Mouse (Mus musculus) neural tube, embryonic 14.5 days (tissue): ENCODE data around the gene Ncf2. TPM values are rescaled to one million over a fixed set of nuclear protein-coding genes. Genes with fewer than 3 reads are reported as not detected.

Experiments used
- ATAC-seq: fragments of 200-750 bp; cut with Nextera tagmentation; 2 replicates; pipeline ENCODE4 v1.8.0; 2017; ENCODE audit warnings: low read depth, mild to moderate bottlenecking, moderate TSS enrichment, moderate library complexity
- H3K27ac ChIP-seq: fragments of 300-500 bp; sonication (generic); 2 replicates; pipeline ENCODE4 v1.5.1; 2014; ENCODE audit warnings: low read depth, mild to moderate bottlenecking, control low read depth, low read length, moderate library complexity, mixed read lengths
- H3K27me3 ChIP-seq: fragments of 300-500 bp; sonication (generic); 2 replicates; pipeline ENCODE4 v1.6.1; 2014; ENCODE audit warnings: low read length; ENCODE audit not compliant: control insufficient read depth, insufficient read depth
- H3K36me3 ChIP-seq: fragments of 300-500 bp; sonication (generic); 2 replicates; pipeline ENCODE4 v1.6.1; 2014; ENCODE audit warnings: low read length, mixed read lengths; ENCODE audit not compliant: control insufficient read depth, insufficient read depth
- H3K4me1 ChIP-seq: fragments of 300-500 bp; sonication (generic); 2 replicates; pipeline ENCODE4 v1.6.1; 2014; ENCODE audit warnings: low read length; ENCODE audit not compliant: control insufficient read depth, insufficient read depth
- H3K4me2 ChIP-seq: fragments of 300-500 bp; sonication (generic); 2 replicates; pipeline ENCODE4 v1.6.1; 2014; ENCODE audit warnings: mild to moderate bottlenecking, low read depth, low read length, control low read depth
- H3K4me3 ChIP-seq: fragments of 300-500 bp; sonication (generic); 2 replicates; pipeline ENCODE4 v1.5.1; 2014; ENCODE audit warnings: low read depth, low read length, control low read depth, mixed read lengths
- H3K9ac ChIP-seq: fragments of 300-500 bp; sonication (generic); replicated peaks from 2 replicates; pipeline ENCODE4 v1.6.1; 2014; ENCODE audit warnings: low read depth, mild to moderate bottlenecking, control low read depth, low read length, mixed read lengths
- H3K9me3 ChIP-seq: fragments of 300-500 bp; sonication (generic); 2 replicates; pipeline ENCODE4 v1.6.1; 2016; ENCODE audit warnings: low read length; ENCODE audit not compliant: control insufficient read depth
- WGBS: fragments of 180-500 bp; shearing (Covaris S2); extraction: QIAGEN DNeasy Blood & Tissue Kit; methylation state at CpG from one replicate; pipeline ENCODE4 v1.1.7; 2014; 5-methylcytosine and 5-hydroxymethylcytosine counted together
- polyA plus RNA-seq: library from polyadenylated mRNA; unstranded; fragments of >200 nt; fragmentation: Nextera tagmentation; extraction: Ambion mirVana; gene quantifications from 2 replicates; pipeline ENCODE4 v1.2.1, GENCODE M21; 2014

The Ncf2 gene
- polyA plus RNA-seq, 1 experiment from 2014 or later = 1.9 TPM

GRCm38 (mm10) chr1:152793495-152794130, 6.4 kb upstream of the Ncf2 start:
- WGBS = 20% methylated on average over 6 of the region's 6 CpGs
- no peak overlapping the region for H3K27ac ChIP-seq
- H3K4me1 ChIP-seq = no peaks in the 10 kb centered on the region; the same call in 1 of the 2 replicates
- ATAC-seq = peak; percentile 29; the same call in 1 of the 2 replicates
- H3K36me3 ChIP-seq = no peaks in the 10 kb centered on the region
- H3K9me3 ChIP-seq = no peaks in the 10 kb centered on the region
- H3K4me2 ChIP-seq = no peak overlapping the region
- H3K9ac ChIP-seq = no peak overlapping the region
- no peak overlapping the region for H3K4me3 ChIP-seq
- no peaks in the 10 kb centered on the region for H3K27me3 ChIP-seq

DNA sequence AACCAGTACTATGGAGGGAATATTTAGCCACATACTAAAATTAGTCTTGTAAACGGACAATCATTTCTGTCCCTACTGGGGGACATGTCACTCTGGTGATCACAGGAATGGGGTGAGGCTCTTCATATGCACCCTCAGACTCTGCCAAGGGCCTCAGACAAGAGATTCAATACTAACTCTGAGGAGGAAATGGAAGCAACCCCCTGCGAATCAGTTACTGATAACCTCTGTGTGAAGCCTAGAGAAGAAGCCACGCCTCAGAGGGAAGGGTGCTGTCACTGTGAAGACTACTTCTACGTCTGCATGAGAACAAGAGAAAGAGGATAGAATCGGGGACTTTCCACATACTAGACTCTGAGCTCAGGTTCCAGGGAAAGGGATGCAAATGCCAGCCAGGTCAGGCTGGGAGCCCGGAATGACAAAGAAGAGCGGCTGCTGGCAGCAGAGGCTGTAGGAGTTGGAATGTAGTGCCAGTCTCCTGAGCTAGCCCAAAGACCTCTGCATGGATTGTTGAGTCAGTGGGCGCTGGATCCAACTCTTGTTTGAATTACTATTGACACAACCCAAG, 4.2 kb upstream of the Ncf2 start:
- H3K9me3 ChIP-seq = no peaks in the 10 kb centered on the region
- no peaks in the 10 kb centered on the region; the same call in 1 of the 2 replicates for H3K4me1 ChIP-seq
- H3K4me3 ChIP-seq = no peak overlapping the region
- no peak overlapping the region for H3K4me2 ChIP-seq
- ATAC-seq = no peak
- no peaks in the 10 kb centered on the region for H3K36me3 ChIP-seq
- H3K9ac ChIP-seq = no peak overlapping the region
- H3K27me3 ChIP-seq = no peaks in the 10 kb centered on the region
- no peak overlapping the region for H3K27ac ChIP-seq
- 91% methylated on average over 8 of the region's 8 CpGs for WGBS

GRCm38 (mm10) chr1:152796683-152797263, 3.2 kb upstream of the Ncf2 start:
- 89% methylated on average over 8 of the region's 8 CpGs for WGBS
- H3K4me3 ChIP-seq = no peak overlapping the region
- H3K4me2 ChIP-seq = no peak overlapping the region

DNA sequence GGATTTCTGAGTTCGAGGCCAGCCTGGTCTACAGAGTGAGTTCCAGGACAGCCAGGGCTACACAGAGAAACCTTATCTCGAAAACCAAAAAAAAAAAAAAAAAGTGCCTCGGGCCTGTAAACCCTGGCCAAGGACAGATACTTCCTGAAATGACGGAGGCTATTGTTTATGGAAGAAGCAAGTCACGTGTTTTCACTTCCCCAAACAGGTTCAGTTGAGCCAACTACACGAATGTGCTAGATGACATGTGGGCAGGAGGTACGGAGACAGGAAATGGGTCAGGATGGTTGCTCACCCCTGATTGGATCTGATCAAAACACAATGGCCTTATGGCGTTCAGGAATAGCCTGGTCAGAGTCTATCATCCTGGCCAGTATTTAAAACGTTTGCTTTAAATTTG, 1.9 kb upstream of the Ncf2 start:
- ATAC-seq = no peak
- H3K4me2 ChIP-seq = no peak overlapping the region
- H3K4me1 ChIP-seq = no peaks in the 10 kb centered on the region
- no peaks in the 10 kb centered on the region for H3K9me3 ChIP-seq
- H3K27me3 ChIP-seq = no peaks in the 10 kb centered on the region
- no peak overlapping the region for H3K9ac ChIP-seq
- H3K4me3 ChIP-seq = no peak overlapping the region
- H3K27ac ChIP-seq = no peak overlapping the region
- H3K36me3 ChIP-seq = no peaks in the 10 kb centered on the region
- WGBS = 83% methylated on average over 9 of the region's 9 CpGs

More at GRCm38 (mm10) chr1:152796683-152797263, 3.2 kb upstream of the Ncf2 start:
- Histone ChIP-seq H3K9me3 (no peaks in the 10 kb centered on the region), H3K27me3 (no peaks in the 10 kb centered on the region), H3K4me1 (no peaks in the 10 kb centered on the region; the same call in 1 of the 2 replicates), H3K27ac (no peak overlapping the region), H3K36me3 (no peaks in the 10 kb centered on the region), H3K9ac (no peak overlapping the region)
- no peak for ATAC-seq

DNA sequence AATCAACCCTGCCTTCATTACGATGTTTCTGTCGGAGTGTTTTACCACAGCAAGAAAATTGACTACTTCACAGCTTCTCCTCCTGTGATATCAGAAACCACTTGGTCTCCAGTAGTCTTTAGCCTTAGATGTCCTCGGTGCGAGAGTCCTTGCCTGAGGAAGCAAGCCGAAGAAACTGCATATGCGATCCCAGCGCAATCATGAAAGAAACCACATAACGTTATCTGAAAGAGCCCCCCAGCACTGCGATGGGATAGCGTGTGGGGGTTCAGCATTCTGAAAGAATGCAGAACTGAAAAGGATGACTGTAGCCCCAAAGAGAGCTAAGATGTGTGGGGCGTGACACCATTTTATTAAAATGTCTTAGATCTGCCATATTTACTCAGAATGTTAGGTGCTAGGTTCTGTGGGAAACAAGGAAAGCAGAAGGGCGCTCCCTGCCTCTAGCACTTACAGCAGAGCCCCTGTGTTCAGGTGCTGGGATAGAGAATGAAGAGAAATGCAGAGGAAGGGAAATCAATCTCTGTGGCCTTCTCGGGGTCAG, 711 bp downstream of the Ncf2 start:
- ATAC-seq = no peak
- Histone ChIP-seq H3K4me3 (no peak overlapping the region), H3K9ac (no peak overlapping the region), H3K4me1 (no peaks in the 10 kb centered on the region), H3K4me2 (no peak overlapping the region), H3K9me3 (no peaks in the 10 kb centered on the region), H3K36me3 (no peaks in the 10 kb centered on the region), H3K27ac (no peak overlapping the region), H3K27me3 (no peaks in the 10 kb centered on the region)
- WGBS = 81% methylated on average over 13 of the region's 13 CpGs

- WGBS = 87% methylated on average over 6 of the region's 6 CpGs
- H3K4me2 ChIP-seq = no peak overlapping the region
- ATAC-seq = no peak
- H3K4me3 ChIP-seq = no peak overlapping the region
- H3K36me3 ChIP-seq = no peaks in the 10 kb centered on the region
- H3K4me1 ChIP-seq = no peaks in the 10 kb centered on the region
- H3K9me3 ChIP-seq = no peaks in the 10 kb centered on the region
- H3K27ac ChIP-seq = no peak overlapping the region
- H3K27me3 ChIP-seq = no peaks in the 10 kb centered on the region
- no peak overlapping the region for H3K9ac ChIP-seq
Observed at GRCm38 (mm10) chr1:152804907-152805306, 4.9 kb downstream of the Ncf2 start.

DNA sequence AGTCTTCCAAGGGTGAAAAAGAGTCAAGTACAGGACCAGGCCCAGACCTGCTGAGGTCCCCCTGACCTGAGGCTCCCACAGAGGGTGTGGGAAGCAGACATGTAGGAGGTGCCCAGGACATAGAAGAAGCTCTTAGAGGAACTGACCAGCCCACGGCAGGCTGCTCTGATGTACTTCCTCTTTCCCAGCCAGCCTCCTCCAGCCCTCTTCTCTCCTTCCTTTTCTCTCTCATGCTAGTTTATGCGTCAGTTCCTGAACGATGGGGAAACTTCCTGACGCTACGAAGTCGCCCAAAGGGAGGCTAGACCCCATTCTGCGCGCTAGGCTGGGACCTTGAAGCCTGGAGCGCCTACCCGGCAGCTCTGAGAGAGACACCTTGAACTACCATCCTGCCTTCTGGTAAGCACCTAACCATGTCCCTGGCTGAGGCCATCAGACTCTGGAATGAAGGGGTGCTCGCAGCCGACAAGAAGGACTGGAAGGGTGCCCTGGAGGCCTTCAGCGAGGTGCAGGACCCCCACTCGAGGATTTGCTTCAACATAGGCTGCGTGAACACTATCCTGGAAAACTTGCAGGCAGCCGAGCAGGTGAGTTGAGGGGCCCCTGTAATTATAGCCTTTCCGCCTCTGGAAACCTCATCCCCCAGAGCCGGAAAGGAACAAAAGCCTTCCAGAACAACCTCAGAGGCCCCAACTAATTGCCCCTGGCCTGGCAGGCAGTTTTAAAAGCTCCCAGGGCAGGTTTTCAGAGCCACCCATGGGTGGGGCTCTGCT, 7.8 kb downstream of the Ncf2 start:
- Histone ChIP-seq H3K9me3 (no peaks in the 10 kb centered on the region), H3K36me3 (no peaks in the 10 kb centered on the region), H3K9ac (no peak overlapping the region), H3K4me1 (no peaks in the 10 kb centered on the region), H3K4me3 (no peak overlapping the region), H3K27ac (no peak overlapping the region), H3K27me3 (no peaks in the 10 kb centered on the region), H3K4me2 (no peak overlapping the region)
- 67% methylated on average over 18 of the region's 18 CpGs for whole genome bisulfite sequencing
- ATAC-seq = no peak

DNA sequence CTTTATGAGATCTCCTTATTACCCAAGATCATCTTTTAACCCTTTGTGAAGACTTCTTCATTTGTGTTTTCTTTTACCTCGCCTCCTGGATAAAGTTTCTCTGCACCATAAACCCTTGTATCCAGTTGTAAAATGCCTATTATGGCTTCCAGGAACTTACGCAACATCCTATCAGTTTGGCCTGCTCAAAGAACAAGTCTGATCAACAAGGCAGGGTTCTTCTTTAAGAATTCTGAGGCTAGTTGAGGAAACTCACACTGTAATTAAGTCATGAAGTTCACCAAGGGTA, 8.3 kb downstream of the Ncf2 start:
- Histone ChIP-seq H3K4me3 (no peak overlapping the region), H3K36me3 (no peaks in the 10 kb centered on the region), H3K4me1 (no peaks in the 10 kb centered on the region), H3K4me2 (no peak overlapping the region), H3K9ac (no peak overlapping the region), H3K9me3 (no peaks in the 10 kb centered on the region), H3K27me3 (no peaks in the 10 kb centered on the region), H3K27ac (no peak overlapping the region)
- no peak for ATAC-seq
- 70% methylated on average over 2 of the region's 2 CpGs for WGBS
